Mouse (Mus musculus) ES-Bruce4 (cell line): ENCODE measurements around the gene 6430548M08Rik. TPM values are rescaled to one million over a fixed set of nuclear protein-coding genes. Genes with fewer than 3 reads are reported as not detected.
A peak's percentile ranks its signal among the peaks of the same experiment; 100 is the strongest.

Experiments used
- H3K27ac ChIP-seq: 2 replicates; pipeline ENCODE4 v1.5.1; 2012; ENCODE audit warnings: low read length, inconsistent platforms; ENCODE audit not compliant: insufficient read depth
- H3K27me3 ChIP-seq: 2 replicates; pipeline ENCODE4 v1.6.1; 2012; ENCODE audit warnings: mild to moderate bottlenecking, low read length, inconsistent platforms; ENCODE audit not compliant: control insufficient read depth, poor library complexity, insufficient read depth, severe bottlenecking
- H3K36me3 ChIP-seq: 2 replicates; pipeline ENCODE4 v1.6.1; 2012; ENCODE audit warnings: inconsistent platforms, mild to moderate bottlenecking, low read length, moderate library complexity; ENCODE audit not compliant: control insufficient read depth, poor library complexity, insufficient read depth, severe bottlenecking
- H3K4me1 ChIP-seq: one replicate; pipeline ENCODE4 v1.8.1; 2011; ENCODE audit warnings: low read length; ENCODE audit not compliant: control insufficient read depth, insufficient read depth
- H3K4me3 ChIP-seq: 2 replicates; pipeline ENCODE4 v1.5.1; 2011; ENCODE audit warnings: low read depth, mild to moderate bottlenecking, low read length
- H3K9ac ChIP-seq: 2 replicates; pipeline ENCODE4 v1.6.1; 2012; ENCODE audit warnings: low read depth, mild to moderate bottlenecking, inconsistent platforms; ENCODE audit not compliant: poor library complexity, severe bottlenecking
- H3K9me3 ChIP-seq: replicated peaks from 2 replicates; pipeline ENCODE4 v1.6.1; 2012; ENCODE audit warnings: mild to moderate bottlenecking, low read length, inconsistent platforms; ENCODE audit not compliant: control insufficient read depth, poor library complexity, insufficient read depth, severe bottlenecking
- CTCF ChIP-seq: IDR thresholded peaks from one replicate; pipeline ENCODE4 v1.8.1; 2011; ENCODE audit warnings: low read depth, low read length
- EP300 ChIP-seq: IDR thresholded peaks from 2 replicates; pipeline ENCODE4 v1.6.1; 2011; ENCODE audit warnings: low read depth, low read length; ENCODE audit not compliant: insufficient read depth
- POLR2A ChIP-seq: IDR thresholded peaks from one replicate; pipeline ENCODE4 v1.8.1; 2011; ENCODE audit warnings: low read length; ENCODE audit not compliant: insufficient read depth
- polyA plus RNA-seq: library from polyadenylated mRNA; stranded (reverse); fragments of >200 nt; gene quantifications from 2 replicates; pipeline ENCODE4 v1.2.4, GENCODE M21; 2011; ENCODE audit warnings: low read depth; ENCODE audit not compliant: missing spikeins, insufficient read depth, insufficient read length

Gene 6430548M08Rik
- polyA plus RNA-seq, 1 experiment, result 0.18 TPM

DNA sequence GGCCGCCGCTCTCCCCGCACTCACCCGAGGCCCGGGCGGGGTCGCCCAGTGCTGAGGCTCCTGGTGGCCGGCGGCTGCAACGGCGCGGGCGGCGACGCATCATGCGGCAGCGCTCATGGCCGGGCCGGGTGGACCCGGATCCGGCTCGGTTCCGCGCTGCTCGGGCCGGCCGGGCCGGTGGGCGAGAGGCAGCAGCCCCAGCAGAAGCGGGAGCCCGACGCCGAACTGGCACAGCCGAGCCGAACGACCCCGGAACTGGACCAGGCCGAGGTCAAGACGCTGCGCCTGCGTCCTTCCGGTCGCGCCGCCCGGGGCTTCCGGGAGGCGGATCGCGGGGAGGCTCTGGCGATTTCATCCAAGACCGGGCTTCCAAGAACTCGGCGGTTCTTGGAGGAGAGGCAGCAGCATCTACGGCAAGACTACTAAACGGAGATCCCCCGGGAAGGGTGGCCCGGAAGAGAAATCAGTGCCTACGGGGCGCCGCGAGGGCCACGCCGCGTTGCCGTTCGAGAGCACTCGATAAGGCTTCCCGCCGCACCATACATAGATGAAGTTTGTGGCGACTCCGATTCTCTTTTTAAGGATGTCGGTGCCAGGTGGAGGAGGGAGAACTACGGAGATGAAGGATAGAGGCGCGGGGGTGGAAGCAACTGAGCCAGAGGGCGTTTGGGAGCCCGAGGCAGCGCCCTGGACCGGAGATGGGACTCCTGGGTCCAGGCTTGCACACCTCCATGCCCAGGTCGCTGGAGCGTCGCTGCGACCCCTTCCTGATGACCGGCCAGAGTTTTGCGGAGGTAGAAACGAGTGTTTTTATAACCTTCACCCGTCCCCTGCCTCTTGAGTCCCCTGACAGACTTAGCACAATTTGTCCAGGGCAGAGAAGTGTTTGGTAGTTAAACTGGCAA, 12.6 kb upstream of the 6430548M08Rik start, which contains the start of gene Zdhhc7:
TSS of gene Zdhhc7 (minus strand) at position 415 of the 905 bp plus-strand sequence.
- Histone ChIP-seq H3K9ac (peak within 1 kb of the TSS; percentile 93), H3K4me1 (no peaks in the 10 kb centered on the region), H3K27ac (no peak within 1 kb of the TSS), H3K36me3 (no peaks in the 10 kb centered on the region), H3K27me3 (no peaks in the 10 kb centered on the region), H3K9me3 (no peaks in the 10 kb centered on the region), H3K4me3 (peak within 1 kb of the TSS; percentile 91)
- TF ChIP-seq CTCF (no peak), POLR2A (no peak), EP300 (no peak)

- no peaks in the 10 kb centered on the region for H3K9me3 ChIP-seq
- H3K4me3 ChIP-seq, result no peak overlapping the region
These were observed 10.0 kb upstream of the 6430548M08Rik start for GRCm38 (mm10) chr8:120103916-120104315.

DNA sequence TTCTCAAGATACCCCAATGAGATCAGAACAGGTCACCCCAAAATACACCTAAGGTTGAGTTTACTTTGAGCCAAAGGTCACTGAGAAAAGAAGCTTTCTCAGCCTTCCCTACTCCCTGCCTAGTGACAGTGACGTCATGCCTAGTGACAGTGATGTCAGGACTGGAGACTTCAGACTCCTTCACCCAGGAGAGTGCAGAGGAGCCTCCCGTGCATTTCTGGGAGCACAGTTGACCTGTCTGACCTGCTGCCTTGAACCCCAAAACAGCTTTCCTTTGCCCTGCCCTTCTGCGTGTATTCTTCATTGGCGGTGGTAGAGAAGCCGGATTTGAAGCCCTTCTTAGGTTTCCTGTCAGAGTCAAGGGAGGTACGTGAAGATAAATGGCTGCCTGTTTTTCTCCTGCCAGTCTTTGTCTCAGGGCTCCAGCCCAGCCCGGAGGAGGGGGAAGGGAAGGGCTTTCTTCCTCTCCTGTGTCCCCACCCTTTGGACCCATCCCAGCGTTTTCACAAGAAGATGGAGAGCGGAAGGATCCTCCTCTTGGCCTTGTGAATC, 9.2 kb upstream of the 6430548M08Rik start:
- no peak overlapping the region for H3K27ac ChIP-seq
- H3K27me3 ChIP-seq, result no peaks in the 10 kb centered on the region
- TF ChIP-seq POLR2A, result no peak
- no peak for TF ChIP-seq EP300
- no peak for TF ChIP-seq CTCF
- no peaks in the 10 kb centered on the region for H3K9me3 ChIP-seq
- H3K36me3 ChIP-seq, result no peaks in the 10 kb centered on the region
- no peak overlapping the region for H3K4me3 ChIP-seq
- H3K9ac ChIP-seq, result no peak overlapping the region
- H3K4me1 ChIP-seq, result no peaks in the 10 kb centered on the region

More at GRCm38 (mm10) chr8:120103916-120104315, 10.0 kb upstream of the 6430548M08Rik start:
- no peaks in the 10 kb centered on the region for H3K27me3 ChIP-seq
- H3K4me1 ChIP-seq, result no peaks in the 10 kb centered on the region
- no peak overlapping the region for H3K27ac ChIP-seq
- TF ChIP-seq POLR2A, result no peak
- no peak for TF ChIP-seq CTCF
- TF ChIP-seq EP300, result no peak
- H3K36me3 ChIP-seq, result no peaks in the 10 kb centered on the region
- no peak overlapping the region for H3K9ac ChIP-seq

GRCm38 (mm10) chr8:120109149-120109548, 4.8 kb upstream of the 6430548M08Rik start:
- TF ChIP-seq POLR2A, result no peak
- no peak for TF ChIP-seq CTCF
- TF ChIP-seq EP300, result no peak
- H3K4me3 ChIP-seq, result no peak overlapping the region
- no peaks in the 10 kb centered on the region for H3K9me3 ChIP-seq
- H3K4me1 ChIP-seq, result no peaks in the 10 kb centered on the region
- no peak overlapping the region for H3K27ac ChIP-seq
- no peak overlapping the region for H3K9ac ChIP-seq
- H3K36me3 ChIP-seq, result no peaks in the 10 kb centered on the region
- no peaks in the 10 kb centered on the region for H3K27me3 ChIP-seq

GRCm38 (mm10) chr8:120110966-120111365, 3.0 kb upstream of the 6430548M08Rik start:
- no peaks in the 10 kb centered on the region for H3K9me3 ChIP-seq
- H3K36me3 ChIP-seq, result no peaks in the 10 kb centered on the region
- H3K9ac ChIP-seq, result no peak overlapping the region
- H3K27me3 ChIP-seq, result peaks cover 8% of the 10 kb centered on the region
- no peak overlapping the region for H3K4me3 ChIP-seq
- H3K27ac ChIP-seq, result no peak overlapping the region
- TF ChIP-seq POLR2A, result no peak
- no peaks in the 10 kb centered on the region for H3K4me1 ChIP-seq

DNA sequence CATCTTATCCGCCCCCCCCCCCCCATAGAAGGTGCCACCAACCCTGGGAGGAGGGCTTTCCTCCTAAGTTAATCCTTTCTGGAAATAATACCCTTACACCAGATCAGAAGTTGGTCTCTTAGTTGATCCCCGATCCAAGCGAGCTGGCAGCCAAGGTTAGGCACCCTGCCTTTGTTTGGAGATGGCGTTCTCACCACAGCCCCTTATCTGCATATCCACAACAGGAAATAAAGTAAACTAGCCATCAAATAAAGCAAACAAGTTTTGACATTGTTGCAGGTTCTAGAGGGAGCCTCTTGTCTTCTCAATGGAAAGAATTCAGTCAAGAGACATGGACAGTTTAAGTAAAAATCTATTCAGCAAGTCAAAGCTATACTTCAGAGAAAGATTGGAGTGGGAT, 2.6 kb upstream of the 6430548M08Rik start:
- Histone ChIP-seq H3K36me3 (no peaks in the 10 kb centered on the region), H3K27ac (no peak overlapping the region), H3K9ac (no peak overlapping the region), H3K9me3 (no peaks in the 10 kb centered on the region), H3K4me3 (no peak overlapping the region), H3K27me3 (peaks cover 8% of the 10 kb centered on the region), H3K4me1 (no peaks in the 10 kb centered on the region)
- TF ChIP-seq POLR2A, result no peak
- no peak for TF ChIP-seq CTCF
